ENCODE assay signal across 15 mouse cellular contexts in genomic region chr15:10074916-10075315, GRCm38 (mm10).
DNase-seq lines count a peak whose midpoint lies in the region; ATAC-seq lines count a peak whose summit lies in the region.
"Had no signal": no experiment of that assay in that cellular context is flagged by ENCODE, and none has a peak within 500 bp of the region (broad histone marks: within the 10 kb centered on the region; RNA-seq: fewer than 3 reads in every experiment).

No protein-coding gene starts in this region.

- DNase-seq in cerebellum, postnatal 10 days: peak; percentile 6 to 23
- no peak for DNase-seq in cerebellum, adult 11-12 months
- DNase-seq in A20 (ENCODE audit: low read depth, low spot score): peak; percentile 87
- no peak for DNase-seq in embryo, embryonic 10 days (ENCODE audit: low spot score)
- DNase-seq in adrenal gland, adult (ENCODE audit: inconsistent age in 2 of 2, low spot score in 1 of 2): no peak
- DNase-seq in frontal cortex, postnatal 14 days (ENCODE audit: low spot score in 2 of 2): no peak
- DNase-seq: adrenal gland, postnatal 10 days; gastrocnemius, postnatal 10 days; heart, adult 2 months; heart, postnatal 36 days; kidney, adult 11 months; lung, postnatal 4 days; thymus, postnatal 25 days had no signal

- peak; percentile 76 for ATAC-seq in activated CD4-positive, CD25-positive, alpha-beta regulatory T cell, adult 4 months
- peak; percentile 78 for ATAC-seq in monocyte, adult 5-6 weeks (replicated peaks; ENCODE audit: insufficient number of reproducible peaks, low FRiP score, low TSS enrichment, poor library complexity, severe bottlenecking)

Comparison
In these comparisons a context has a peak if more than half of its experiments do, and no peak if none do; other contexts are left out.
1. DNase-seq: peak in cerebellum, postnatal 10 days (2 of 2) and A20 (single experiment); none in cerebellum, adult 11-12 months (single experiment), embryo, embryonic 10 days (single experiment), adrenal gland, adult (0 of 2) and frontal cortex, postnatal 14 days (0 of 2).